Mouse (Mus musculus) NIH3T3 (cell line): Measurements from ENCODE around the gene Cercam.
A peak's percentile ranks its signal among the peaks of the same experiment; 100 is the strongest.
"Not testable (repeated sequence)": the region's sequence is repeated elsewhere in the genome, so short reads cannot be mapped to it uniquely, and the experiment has no call there.

ENCODE experiments used
- DNase-seq: peaks from one replicate; pipeline ENCODE4 v3.0.0-alpha.2; 2012; ENCODE audit warnings: low read depth

The Cercam gene

DNA sequence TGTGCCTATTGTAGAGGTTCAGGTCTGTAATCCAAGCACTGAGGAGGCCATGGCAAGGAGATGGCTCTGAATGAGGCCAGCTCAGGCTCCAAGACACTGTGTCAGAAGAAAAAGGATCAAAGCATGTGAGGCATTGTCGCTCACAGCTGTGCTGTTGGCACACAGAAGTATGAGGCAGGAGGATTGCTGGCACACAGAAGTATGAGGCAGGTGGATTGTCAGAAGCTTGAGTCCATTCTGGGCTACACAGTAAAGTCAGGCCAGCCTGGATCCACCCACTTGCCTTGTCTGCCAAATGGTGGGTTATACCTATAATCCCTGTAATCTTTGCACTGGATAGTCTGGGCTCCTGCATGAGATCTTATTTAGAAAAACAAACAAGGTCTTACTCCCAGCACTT, 29.1 kb downstream of the Cercam start:
- no peak for DNase-seq

DNA sequence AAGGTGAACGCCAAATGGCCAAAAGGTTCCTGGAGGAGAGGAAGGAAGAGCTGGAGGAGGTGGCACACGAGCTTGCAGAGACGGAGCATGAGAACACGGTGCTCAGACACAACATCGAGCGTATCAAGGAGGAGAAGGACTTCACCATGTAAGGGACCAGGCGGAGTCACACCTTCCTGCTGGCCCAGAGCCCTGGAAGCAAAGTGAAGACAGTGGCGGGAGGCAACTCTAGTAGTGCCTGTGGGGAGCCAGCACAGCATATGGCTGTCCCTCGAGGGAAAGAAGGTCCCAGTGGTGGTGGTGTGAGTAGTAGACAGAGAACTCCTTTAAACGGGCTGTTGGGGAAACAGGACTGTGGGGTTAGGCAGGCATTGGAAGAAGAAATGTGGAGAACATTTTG, 33.2 kb downstream of the Cercam start:
- DNase-seq = no peak

GRCm38 (mm10) chr2:29908171-29908570, 39.2 kb downstream of the Cercam start:
- not testable (repeated sequence) for DNase-seq

GRCm38 (mm10) chr2:29910042-29910441, 41.1 kb downstream of the Cercam start:
- DNase-seq = peak; percentile 47

DNA sequence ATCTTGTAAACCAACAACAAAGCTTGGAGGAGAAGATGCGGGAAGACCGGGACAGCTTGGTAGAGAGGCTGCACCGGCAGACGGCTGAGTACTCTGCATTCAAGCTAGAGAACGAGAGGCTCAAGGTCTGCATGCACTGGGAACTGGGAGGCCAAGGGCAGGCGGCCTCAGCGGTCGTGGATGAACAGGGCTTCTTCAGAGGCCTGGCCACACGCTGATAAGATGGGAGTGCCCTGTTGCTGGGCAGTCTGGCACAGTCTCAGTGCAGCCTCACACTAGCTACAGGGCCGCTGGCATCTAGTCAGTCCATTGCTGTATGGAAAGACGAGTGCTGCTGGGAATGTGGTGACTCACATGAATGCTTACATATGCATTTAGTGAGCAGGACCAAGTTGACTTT, 48.7 kb downstream of the Cercam start:
- no peak for DNase-seq

DNA sequence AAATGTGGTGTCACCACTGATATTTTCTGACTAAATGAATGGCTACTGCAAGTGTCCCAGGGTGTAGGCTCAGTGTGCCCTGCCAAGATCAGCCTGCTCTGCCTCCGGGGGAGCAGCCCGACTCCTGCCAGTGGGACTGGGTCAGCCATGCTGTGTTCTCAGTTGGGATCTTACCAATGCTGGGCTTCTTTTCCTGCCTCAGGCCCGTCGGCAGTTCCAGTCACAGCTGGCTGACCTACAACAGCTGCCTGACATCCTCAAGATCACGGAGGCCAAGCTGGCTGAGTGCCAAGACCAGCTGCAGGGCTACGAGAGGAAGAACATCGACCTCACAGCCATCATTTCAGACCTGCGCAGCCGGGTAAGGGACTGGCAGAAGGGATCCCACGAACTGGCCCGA, 53.0 kb downstream of the Cercam start:
- DNase-seq = no peak

- DNase-seq = no peak
Observed at GRCm38 (mm10) chr2:29926542-29926941, 57.6 kb downstream of the Cercam start.

DNA sequence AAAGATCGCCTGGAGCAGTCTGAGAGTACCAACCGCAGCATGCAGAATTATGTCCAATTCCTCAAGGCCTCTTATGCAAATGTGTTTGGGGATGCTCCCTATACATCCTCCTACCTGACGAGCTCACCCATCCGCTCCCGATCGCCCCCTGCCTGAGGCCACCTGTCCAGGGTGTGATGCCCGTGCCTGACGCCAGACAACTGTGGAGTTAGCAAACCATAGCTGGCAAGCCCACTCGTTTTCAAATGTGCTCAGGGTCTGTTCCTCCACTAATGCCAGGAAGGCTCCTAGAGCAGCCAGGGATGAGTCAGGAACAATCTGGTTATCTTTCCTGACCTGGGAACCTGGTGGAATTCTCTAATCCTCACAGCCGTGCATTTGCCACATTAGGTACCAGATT, 61.5 kb downstream of the Cercam start:
- no peak for DNase-seq

- no peak for DNase-seq
Observed at GRCm38 (mm10) chr2:29931194-29931593, 62.2 kb downstream of the Cercam start.
